Mouse (Mus musculus): ENCODE results near the gene Lrrc29. TPM values are rescaled to one million over a fixed set of nuclear protein-coding genes. Genes with fewer than 3 reads are reported as not detected.

Lrrc29 gene
- polyA plus RNA-seq, 1 experiment from 2014 or later: 0.86 TPM

GRCm38 (mm10) chr8:105263244-105263912 lies 62.7 kb downstream of the Lrrc29 start:
- H3K27ac ChIP-seq (replicated peaks; ENCODE audit: low read depth, low read length): no peak overlapping the region
- ATAC-seq (ENCODE audit: low FRiP score, low TSS enrichment): no peak
- no peaks in the 10 kb centered on the region for H3K9me3 ChIP-seq (ENCODE audit: control insufficient read depth, low read length)
- peaks cover 12% of the 10 kb centered on the region for H3K4me1 ChIP-seq (ENCODE audit: control insufficient read depth, insufficient read depth, low read length)
- DNase-seq: no peak
- H3K27me3 ChIP-seq (ENCODE audit: control insufficient read depth, insufficient read depth, low read length): peaks cover 95% of the 10 kb centered on the region
- no peak overlapping the region for H3K9ac ChIP-seq (replicated peaks; ENCODE audit: low read length)
- no peaks in the 10 kb centered on the region for H3K36me3 ChIP-seq (ENCODE audit: control insufficient read depth, insufficient read depth, low read length)
- WGBS: 42% methylated on average over 16 of the region's 16 CpGs
- no peak overlapping the region for H3K4me2 ChIP-seq (ENCODE audit: low read length)
- no peak overlapping the region for H3K4me3 ChIP-seq (replicated peaks; ENCODE audit: low read depth, low read length)

MicroRNAs within 50 kb of the gene (microRNA counts, 519-probe panel; counts per million panel counts)
- 4,161 counts per million, percentile 28 among the panel's probes with 10 or more counts for microRNA mmu-miR-328

Small RNA genes lying within 50 kb of the gene (microRNA-seq; reads per million reads assigned to microRNA genes)
- gene Gm27320 (not detected), gene Mir328 (412 reads per million, percentile 71 among the genes with 10 or more reads in this experiment)

Other genes with a start within 250 kb of the Lrrc29 start
- gene Ces3b, start 242.5 kb downstream of the Lrrc29 start, polyA plus RNA-seq (2014; fragmentation: Nextera tagmentation; extraction: Ambion mirVana): not detected in 2 replicates
- gene Ces4a, start 194.5 kb downstream of the Lrrc29 start, polyA plus RNA-seq (2014; fragmentation: Nextera tagmentation; extraction: Ambion mirVana): not detected in 2 replicates
- 25.7 and 34.7 TPM in 2 replicates for gene Cbfb, start 155.6 kb downstream of the Lrrc29 start, polyA plus RNA-seq (2014; fragmentation: Nextera tagmentation; extraction: Ambion mirVana)
- gene D230025D16Rik, start 101.1 kb downstream of the Lrrc29 start, polyA plus RNA-seq (2014; fragmentation: Nextera tagmentation; extraction: Ambion mirVana): 38.7 and 39.9 TPM in 2 replicates
- gene B3gnt9, start 71.1 kb downstream of the Lrrc29 start, polyA plus RNA-seq (2014; fragmentation: Nextera tagmentation; extraction: Ambion mirVana): 3.2 and 5.6 TPM in 2 replicates
- gene Tradd, start 61.7 kb downstream of the Lrrc29 start, polyA plus RNA-seq (2014; fragmentation: Nextera tagmentation; extraction: Ambion mirVana): 13.5 and 15.0 TPM in 2 replicates
- 0.72 and 0.96 TPM in 2 replicates for gene Fbxl8, start 61.6 kb downstream of the Lrrc29 start, polyA plus RNA-seq (2014; fragmentation: Nextera tagmentation; extraction: Ambion mirVana)
- gene Hsf4, start 56.5 kb downstream of the Lrrc29 start, polyA plus RNA-seq (2014; fragmentation: Nextera tagmentation; extraction: Ambion mirVana): 0.14 and 0.35 TPM in 2 replicates
- gene Nol3, start 50.1 kb downstream of the Lrrc29 start, polyA plus RNA-seq (2014; fragmentation: Nextera tagmentation; extraction: Ambion mirVana): 3.0 and 4.2 TPM in 2 replicates
- gene 4931428F04Rik, start 36.4 kb downstream of the Lrrc29 start, polyA plus RNA-seq (2014; fragmentation: Nextera tagmentation; extraction: Ambion mirVana): 65.7 and 98.8 TPM in 2 replicates
- 8.6 and 13.1 TPM in 2 replicates for gene Exoc3l, start 30.2 kb downstream of the Lrrc29 start, polyA plus RNA-seq (2014; fragmentation: Nextera tagmentation; extraction: Ambion mirVana)
- gene E2f4, start 28.6 kb downstream of the Lrrc29 start, polyA plus RNA-seq (2014; fragmentation: Nextera tagmentation; extraction: Ambion mirVana): 43.9 and 51.7 TPM in 2 replicates
- 0.55 and 1.1 TPM in 2 replicates for gene Elmo3, start 20.7 kb downstream of the Lrrc29 start, polyA plus RNA-seq (2014; fragmentation: Nextera tagmentation; extraction: Ambion mirVana)
- 122 and 149 TPM in 2 replicates for gene Tmem208, start 76 bp upstream of the Lrrc29 start, polyA plus RNA-seq (2014; fragmentation: Nextera tagmentation; extraction: Ambion mirVana)
- gene Fhod1, start 21.7 kb upstream of the Lrrc29 start, polyA plus RNA-seq (2014; fragmentation: Nextera tagmentation; extraction: Ambion mirVana): 0.59 and 0.84 TPM in 2 replicates
- 8.3 and 10.2 TPM in 2 replicates for gene Slc9a5, start 22.6 kb upstream of the Lrrc29 start, polyA plus RNA-seq (2014; fragmentation: Nextera tagmentation; extraction: Ambion mirVana)
- gene Plekhg4, start 47.0 kb upstream of the Lrrc29 start, polyA plus RNA-seq (2014; fragmentation: Nextera tagmentation; extraction: Ambion mirVana): 1.4 and 3.0 TPM in 2 replicates
- gene Kctd19, start 87.2 kb upstream of the Lrrc29 start, polyA plus RNA-seq (2014; fragmentation: Nextera tagmentation; extraction: Ambion mirVana): not detected in 2 replicates
- 1.5 and 1.7 TPM in 2 replicates for gene Lrrc36, start 87.3 kb upstream of the Lrrc29 start, polyA plus RNA-seq (2014; fragmentation: Nextera tagmentation; extraction: Ambion mirVana)
- gene Tppp3, start 145.2 kb upstream of the Lrrc29 start, polyA plus RNA-seq (2014; fragmentation: Nextera tagmentation; extraction: Ambion mirVana): 91.3 and 108 TPM in 2 replicates
- gene Zdhhc1, start 170.6 kb upstream of the Lrrc29 start, polyA plus RNA-seq (2014; fragmentation: Nextera tagmentation; extraction: Ambion mirVana): 25.2 and 26.4 TPM in 2 replicates
- 5.9 and 9.7 TPM in 2 replicates for gene Hsd11b2, start 192.5 kb upstream of the Lrrc29 start, polyA plus RNA-seq (2014; fragmentation: Nextera tagmentation; extraction: Ambion mirVana)
- 227 and 250 TPM in 2 replicates for gene Atp6v0d1, start 239.8 kb upstream of the Lrrc29 start, polyA plus RNA-seq (2014; fragmentation: Nextera tagmentation; extraction: Ambion mirVana)